Mouse (Mus musculus) limb, embryonic 14.5 days (tissue): ENCODE results near the gene Xpa. TPM values are rescaled to one million over a fixed set of nuclear protein-coding genes. Genes with fewer than 3 reads are reported as not detected.

Experiments used
- ATAC-seq: fragments of 200-750 bp; cut with Nextera tagmentation; 2 replicates; pipeline ENCODE4 v1.8.0; 2017; ENCODE audit warnings: low read depth, moderate number of reproducible peaks, moderate TSS enrichment; ENCODE audit not compliant: low FRiP score
- DNase-seq: peaks from one replicate; pipeline ENCODE4 v3.0.0-alpha.2; 2015; ENCODE audit warnings: low spot score
- H3K27ac ChIP-seq: fragments of 300-500 bp; sonication (generic); replicated peaks from 2 replicates; pipeline ENCODE4 v1.5.1; 2014; ENCODE audit warnings: low read depth, mild to moderate bottlenecking, low read length, moderate library complexity, mixed read lengths
- H3K27me3 ChIP-seq: fragments of 300-500 bp; sonication (generic); 2 replicates; pipeline ENCODE4 v1.6.1; 2014; ENCODE audit warnings: low read length, mixed read lengths; ENCODE audit not compliant: control insufficient read depth, insufficient read depth
- H3K36me3 ChIP-seq: fragments of 300-500 bp; sonication (generic); 2 replicates; pipeline ENCODE4 v1.6.1; 2014; ENCODE audit warnings: mild to moderate bottlenecking, low read length, moderate library complexity, mixed read lengths; ENCODE audit not compliant: control insufficient read depth, insufficient read depth
- H3K4me1 ChIP-seq: fragments of 300-500 bp; sonication (generic); 2 replicates; pipeline ENCODE4 v1.6.1; 2014; ENCODE audit warnings: antibody characterized with exemption, low read length, mixed read lengths; ENCODE audit not compliant: control insufficient read depth, insufficient read depth
- H3K4me2 ChIP-seq: fragments of 300-500 bp; sonication (generic); replicated peaks from 2 replicates; pipeline ENCODE4 v1.6.1; 2014; ENCODE audit warnings: low read depth, mild to moderate bottlenecking, low read length, moderate library complexity; ENCODE audit not compliant: severe bottlenecking
- H3K4me3 ChIP-seq: fragments of 300-500 bp; sonication (generic); replicated peaks from 2 replicates; pipeline ENCODE4 v1.5.1; 2014; ENCODE audit warnings: low read length
- H3K9ac ChIP-seq: fragments of 300-500 bp; sonication (generic); 2 replicates; pipeline ENCODE4 v1.6.1; 2014; ENCODE audit warnings: mild to moderate bottlenecking, low read depth, low read length, moderate library complexity; ENCODE audit not compliant: severe bottlenecking
- H3K9me3 ChIP-seq: fragments of 300-500 bp; sonication (generic); 2 replicates; pipeline ENCODE4 v1.6.1; 2016; ENCODE audit warnings: low read length; ENCODE audit not compliant: control insufficient read depth
- POLR2A ChIP-seq: fragments of 200-500 bp; IDR thresholded peaks from 2 replicates; pipeline ENCODE4 v1.8.0; 2012; ENCODE audit warnings: inconsistent platforms, mild to moderate bottlenecking, moderate library complexity, borderline replicate concordance; ENCODE audit not compliant: insufficient read depth, insufficient read length; ENCODE audit errors: extremely low read depth
- WGBS: fragments of 180-500 bp; shearing (Covaris S2); extraction: QIAGEN DNeasy Blood & Tissue Kit; methylation state at CpG from one replicate; pipeline ENCODE4 v1.1.7; 2014; 5-methylcytosine and 5-hydroxymethylcytosine counted together
- polyA plus RNA-seq, 2 experiments: library from polyadenylated mRNA; depleted of rRNA in 1 of 2; stranded (reverse) in 1 of 2; unstranded in 1 of 2; fragments of >200 nt; fragmentation: Nextera tagmentation in 1 of 2; extraction: Ambion mirVana in 1 of 2; gene quantifications; 2 replicates each; pipeline versions ENCODE4 v1.2.1 to v1.2.3; 2012 to 2014

Gene Xpa
- polyA plus RNA-seq, 2 experiments, result 24.8 to 29.0 TPM

DNA sequence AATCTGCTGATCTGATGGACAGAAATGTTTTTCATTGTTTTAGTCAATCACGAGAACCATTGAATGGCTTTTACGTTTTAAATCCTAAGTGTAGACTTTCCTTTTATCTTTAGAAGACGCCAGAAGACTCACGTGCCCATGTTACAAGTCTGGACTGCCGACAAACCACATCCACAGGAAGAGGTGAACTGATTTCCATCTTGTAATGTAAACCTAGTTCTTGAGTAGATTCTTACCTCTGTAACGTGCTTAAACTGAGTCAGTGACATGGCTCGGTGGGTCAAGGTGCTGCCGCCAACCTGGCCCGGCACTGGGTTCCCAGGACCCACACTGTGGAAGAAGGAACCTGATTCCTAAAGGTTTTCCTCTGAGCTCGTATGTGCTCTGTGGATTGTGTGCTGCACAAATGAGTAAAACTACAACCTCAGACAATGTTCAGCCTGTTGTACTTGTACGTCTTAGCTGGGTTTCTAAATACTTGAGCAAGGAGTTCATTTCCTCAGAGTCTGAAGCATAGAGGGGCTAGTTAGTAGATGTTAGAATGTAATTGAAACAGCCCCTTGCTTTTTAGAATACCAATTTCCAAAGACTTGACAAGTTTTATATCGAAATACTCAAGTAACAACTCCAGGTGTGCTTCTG, 44.1 kb downstream of the Xpa start:
- no peak overlapping the region for H3K4me3 ChIP-seq
- no peak overlapping the region for H3K4me2 ChIP-seq
- no peaks in the 10 kb centered on the region for H3K9me3 ChIP-seq
- H3K4me1 ChIP-seq, result no peaks in the 10 kb centered on the region
- no peak overlapping the region for H3K27ac ChIP-seq
- ATAC-seq, result no peak
- TF ChIP-seq POLR2A, result no peak
- WGBS, result 95% methylated on average over 12 of the region's 12 CpGs
- peaks cover 93% of the 10 kb centered on the region for H3K36me3 ChIP-seq
- no peak for DNase-seq
- no peaks in the 10 kb centered on the region for H3K27me3 ChIP-seq
- no peak overlapping the region for H3K9ac ChIP-seq

DNA sequence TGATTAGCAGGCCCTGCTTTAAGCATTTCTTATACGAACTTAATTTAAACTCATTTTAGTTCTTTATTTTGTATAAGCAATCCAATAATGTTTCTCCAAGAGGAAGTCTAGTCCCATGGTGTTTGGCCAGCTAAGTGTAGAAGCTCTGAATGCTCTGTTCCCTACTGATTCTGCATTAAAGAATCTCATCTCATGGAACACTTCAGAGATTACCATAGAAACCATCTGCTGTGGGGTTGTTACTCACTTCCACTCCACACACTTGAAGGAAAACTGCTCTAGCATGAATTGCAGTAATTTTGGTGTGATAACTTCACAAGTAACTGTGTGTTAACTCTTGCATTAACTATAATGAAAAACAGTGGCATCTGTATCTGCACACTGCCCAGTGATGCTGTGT, 49.2 kb downstream of the Xpa start:
- DNase-seq, result no peak
- H3K4me3 ChIP-seq, result no peak overlapping the region
- no peak overlapping the region for H3K9ac ChIP-seq
- no peak overlapping the region for H3K4me2 ChIP-seq
- H3K4me1 ChIP-seq, result no peaks in the 10 kb centered on the region
- H3K36me3 ChIP-seq, result peaks cover 54% of the 10 kb centered on the region
- H3K9me3 ChIP-seq, result no peaks in the 10 kb centered on the region
- ATAC-seq, result no peak
- no peaks in the 10 kb centered on the region for H3K27me3 ChIP-seq
- 97% methylated on average over 1 of the region's 1 CpGs for WGBS
- no peak overlapping the region for H3K27ac ChIP-seq
- no peak for TF ChIP-seq POLR2A

DNA sequence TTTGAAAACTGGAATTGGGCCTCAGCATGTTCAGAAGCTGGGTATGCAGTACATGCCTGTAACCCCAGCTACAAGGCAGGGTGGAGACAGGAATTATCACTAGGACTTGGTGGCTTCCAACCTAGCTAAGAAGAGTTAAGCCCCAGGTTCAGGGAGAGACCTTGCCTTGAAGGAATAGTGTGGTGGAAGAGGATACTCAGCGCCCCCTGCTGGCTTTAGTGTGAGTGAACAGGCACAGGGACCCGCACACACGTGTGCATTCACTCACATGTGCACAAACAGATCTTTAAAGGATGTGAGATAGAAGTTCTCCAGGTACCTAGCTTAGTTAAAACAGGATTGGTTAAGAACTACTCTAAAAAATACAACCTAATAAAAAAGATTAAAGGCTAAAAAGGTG, 51.8 kb downstream of the Xpa start:
- WGBS, result 74% methylated on average over 3 of the region's 3 CpGs
- DNase-seq (no peak), ATAC-seq (no peak)

DNA sequence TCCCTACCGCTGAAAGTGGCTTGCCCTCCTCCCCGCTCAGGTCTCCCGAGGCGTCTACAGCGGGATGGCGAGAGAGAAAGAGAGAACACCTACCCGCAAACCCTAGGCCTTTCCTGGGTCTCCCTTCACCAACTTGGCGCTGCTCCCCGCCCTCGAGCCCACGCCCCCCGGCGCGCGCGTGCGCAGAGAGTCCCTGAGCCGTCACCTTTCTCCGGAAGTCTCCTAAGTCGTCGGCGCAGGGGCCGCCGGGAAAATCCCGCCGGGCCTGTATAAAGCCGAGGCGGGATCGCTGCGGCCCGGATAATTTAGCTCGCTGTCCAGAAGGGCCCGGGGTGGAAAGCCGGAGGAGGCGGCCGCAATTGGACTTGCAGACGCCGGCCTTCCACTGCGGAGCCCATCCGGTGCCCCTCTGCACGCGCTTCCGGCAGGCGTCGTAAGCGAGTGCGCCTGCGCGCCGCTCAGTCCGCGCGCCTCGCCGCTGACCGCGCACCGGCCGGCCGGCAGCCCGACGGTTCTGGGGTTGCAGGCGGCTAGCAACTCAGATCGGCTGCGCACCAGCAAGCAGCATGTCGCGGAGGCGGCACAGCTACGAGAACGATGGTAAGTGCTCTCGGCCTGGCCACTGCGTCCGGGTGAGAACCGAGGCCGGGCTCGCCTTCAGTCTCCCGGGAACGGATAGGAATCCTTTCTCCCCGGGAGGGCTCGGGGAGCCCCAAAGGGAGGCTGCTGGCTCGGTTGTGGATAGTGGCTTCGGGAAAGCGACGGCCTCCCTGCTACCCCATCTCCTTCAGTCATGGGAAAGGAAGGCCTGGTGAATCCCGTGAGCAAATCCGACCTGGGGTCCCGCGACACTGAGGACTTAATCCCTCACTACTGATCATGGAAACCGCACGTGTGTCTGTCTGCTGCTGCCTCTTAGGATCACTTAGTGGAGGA, 57.6 kb downstream of the Xpa start, which contains the start of the genes Ncbp1 and Tstd2:
TSS of gene Ncbp1 (plus strand) at position 327 of the 936 bp plus-strand sequence.
TSS of gene Tstd2 (minus strand) at position 408 of the 936 bp plus-strand sequence.
- Histone ChIP-seq H3K4me2 (peak within 1 kb of the TSS; percentile 67), H3K9me3 (no peaks in the 10 kb centered on the region), H3K4me1 (peaks cover 16% of the 10 kb centered on the region), H3K36me3 (peaks cover 23% of the 10 kb centered on the region), H3K4me3 (peak within 1 kb of the TSS; percentile 97), H3K9ac (peak within 1 kb of the TSS; percentile 92), H3K27me3 (no peaks in the 10 kb centered on the region), H3K27ac (peak within 1 kb of the TSS; percentile 96)
- TF ChIP-seq POLR2A, result peak; percentile 67; the same call in 1 of the 2 replicates
- WGBS, result 0% methylated on average over 68 of the region's 90 CpGs
- ATAC-seq (peak; percentile 91), DNase-seq (peak; percentile 89)

More for the DNA sequence above, 51.8 kb downstream of the Xpa start:
- H3K4me3 ChIP-seq, result no peak overlapping the region
- peaks cover 9% of the 10 kb centered on the region for H3K4me1 ChIP-seq
- no peak overlapping the region for H3K27ac ChIP-seq
- no peaks in the 10 kb centered on the region for H3K9me3 ChIP-seq
- H3K9ac ChIP-seq, result no peak overlapping the region
- no peak for TF ChIP-seq POLR2A
- H3K4me2 ChIP-seq, result no peak overlapping the region
- H3K36me3 ChIP-seq, result peaks cover 30% of the 10 kb centered on the region
- no peaks in the 10 kb centered on the region for H3K27me3 ChIP-seq

DNA sequence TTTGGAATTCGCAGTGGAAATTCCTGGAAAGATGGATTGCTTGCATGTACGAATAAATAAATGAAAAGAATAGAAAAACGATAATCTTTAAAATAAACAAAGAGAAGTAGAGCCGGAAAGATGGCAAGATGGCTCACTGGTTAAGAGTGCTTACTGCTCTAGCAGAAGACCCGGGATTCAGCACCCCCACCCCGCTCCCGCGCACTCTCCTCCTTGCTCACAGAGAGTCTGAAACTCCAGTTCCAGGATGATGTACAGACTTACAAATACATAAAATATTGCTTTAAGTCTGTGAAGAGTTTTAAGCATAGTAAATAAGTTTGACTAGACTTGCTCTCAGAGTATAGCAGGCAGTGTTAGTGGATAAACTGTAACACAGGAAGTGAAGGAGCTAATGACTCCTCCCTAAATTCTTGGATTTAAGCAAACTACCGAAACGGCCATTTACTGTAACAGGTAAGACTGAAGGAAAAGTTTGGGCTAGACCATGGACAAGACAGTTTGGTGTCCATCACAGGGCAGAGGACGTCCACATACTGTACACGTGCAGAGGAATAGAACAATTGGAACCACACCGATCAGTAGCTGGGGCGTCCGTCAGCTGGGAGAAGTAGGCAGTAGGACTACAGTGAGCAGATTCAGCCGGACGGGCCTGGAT, 58.4 kb downstream of the Xpa start:
- peaks cover 16% of the 10 kb centered on the region for H3K4me1 ChIP-seq
- H3K27ac ChIP-seq, result peak overlapping the region; percentile 96
- peak overlapping the region; percentile 67 for H3K4me2 ChIP-seq
- peak overlapping the region; percentile 97 for H3K4me3 ChIP-seq
- no peak for TF ChIP-seq POLR2A
- WGBS, result 7% methylated on average over 17 of the region's 17 CpGs
- peak overlapping the region; percentile 92 for H3K9ac ChIP-seq
- no peaks in the 10 kb centered on the region for H3K9me3 ChIP-seq
- no peaks in the 10 kb centered on the region for H3K27me3 ChIP-seq
- peak; percentile 62 for ATAC-seq
- peak; percentile 31 for DNase-seq
- peaks cover 30% of the 10 kb centered on the region for H3K36me3 ChIP-seq
